Mouse (Mus musculus) spleen, adult 2 months (tissue): ENCODE measurements around the gene Tns3.

Experiments used
- CTCF ChIP-seq: fragments of 200-500 bp; IDR thresholded peaks from 2 replicates; pipeline ENCODE4 v1.5.1; 2011; ENCODE audit warnings: mild to moderate bottlenecking, inconsistent platforms; ENCODE audit not compliant: insufficient read depth, insufficient read length, insufficient replicate concordance; ENCODE audit errors: extremely low read depth
- POLR2A ChIP-seq: fragments of 200-500 bp; IDR thresholded peaks from 2 replicates; pipeline ENCODE4 v1.6.1; 2011; ENCODE audit warnings: low read depth, low read length, inconsistent platforms

DNA sequence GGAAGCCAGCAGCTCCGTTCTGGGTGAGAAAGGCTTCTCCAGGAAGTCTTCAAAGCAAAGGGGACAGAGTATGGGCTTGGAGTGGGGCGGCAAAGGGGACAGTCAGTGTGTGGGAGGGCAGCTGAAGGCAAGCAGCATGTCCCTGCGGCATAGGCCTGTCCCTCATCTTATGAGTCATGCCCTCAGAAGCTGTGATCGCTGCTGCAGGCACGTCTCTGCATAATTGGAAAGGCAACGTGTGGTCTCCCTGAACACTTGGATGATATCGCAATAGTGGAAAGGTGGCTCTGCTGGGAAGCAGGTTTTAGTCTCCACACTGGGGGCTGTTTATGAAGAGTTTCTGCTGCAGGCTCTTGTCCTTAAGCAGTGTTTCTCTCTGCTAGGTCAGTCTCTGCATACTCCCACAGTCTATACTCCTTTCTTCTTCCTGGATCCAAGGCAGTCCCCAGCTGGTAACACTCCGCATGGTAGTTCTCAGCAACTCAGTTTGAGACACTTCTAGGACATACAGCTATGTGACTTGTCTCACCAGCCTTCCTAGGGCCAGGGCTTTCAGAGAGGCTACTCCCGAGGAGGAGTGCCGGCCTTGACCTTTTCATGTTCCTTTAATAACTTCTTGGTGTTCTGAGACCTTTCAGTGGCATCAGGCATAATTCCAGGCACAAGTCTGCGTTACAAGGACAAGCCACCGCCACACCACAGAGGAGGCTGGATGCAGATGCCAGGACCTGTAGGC lies 14.1 kb upstream of the Tns3 start:
- no peak for TF ChIP-seq CTCF
- no peak for TF ChIP-seq POLR2A
